Mouse (Mus musculus) ovary, adult 2 months (tissue): ENCODE data around the gene Pacrg. TPM values are rescaled to one million over a fixed set of nuclear protein-coding genes. Genes with fewer than 3 reads are reported as not detected.

Source experiments
- polyA plus RNA-seq: library from polyadenylated mRNA; depleted of rRNA; stranded (reverse); fragments of >200 nt; gene quantifications from 2 replicates; pipeline ENCODE4 v1.2.3, GENCODE M21; 2012; rRNA removed

The Pacrg gene
- 1.7 and 1.8 TPM in 2 replicates for polyA plus RNA-seq

GRCm38 (mm10) chr17:10840148-10840707 is at the start of gene Pacrg, which contains the start of gene Prkn:
Gene Pacrg (minus strand): TSS chr17:10840311.
Gene Prkn (plus strand): TSS chr17:10840384.

Other genes starting within 250 kb of the Pacrg start
- gene Prkn, start 73 bp upstream of the Pacrg start, polyA plus RNA-seq = 2.3 and 4.3 TPM in 2 replicates